Mouse (Mus musculus): ENCODE measurements around the gene Klk1b1.
"Not testable (repeated sequence)": the region's sequence is repeated elsewhere in the genome, so short reads cannot be mapped to it uniquely, and the experiment has no call there.

- TF ChIP-seq POLR2A (IDR thresholded peaks at IDR 0.05; ENCODE audit: low read depth, low read length); USF2 (conservative IDR thresholded peaks at IDR 0.05; ENCODE audit: low read depth, low read length); CTCF (conservative IDR thresholded peaks at IDR 0.05 in 1 of 2, IDR thresholded peaks at IDR 0.05 in 1 of 2; ENCODE audit: low read depth in 2 of 2, low read length in 2 of 2); MAX (IDR thresholded peaks at IDR 0.05; ENCODE audit: low read length); SIN3A (IDR thresholded peaks at IDR 0.05; ENCODE audit: low read length); JUND (conservative IDR thresholded peaks at IDR 0.05; ENCODE audit: low read depth, low read length): not testable (repeated sequence)
These were observed 28.3 kb downstream of the Klk1b1 start for GRCm38 (mm10) chr7:43994821-43995220.

All from CH12.LX (cell line).